Mouse (Mus musculus): ENCODE measurements around the gene Rock2. TPM values are rescaled to one million over a fixed set of nuclear protein-coding genes. Genes with fewer than 3 reads are reported as not detected.

Gene Rock2
- total RNA-seq, 2 experiments from 2014 or later: 73.9 to 79.7 TPM

- no peak for DNase-seq (ENCODE audit: low spot score in 2 of 2)
Measured at GRCm38 (mm10) chr12:16898790-16899189, 4.1 kb downstream of the Rock2 start.

DNA sequence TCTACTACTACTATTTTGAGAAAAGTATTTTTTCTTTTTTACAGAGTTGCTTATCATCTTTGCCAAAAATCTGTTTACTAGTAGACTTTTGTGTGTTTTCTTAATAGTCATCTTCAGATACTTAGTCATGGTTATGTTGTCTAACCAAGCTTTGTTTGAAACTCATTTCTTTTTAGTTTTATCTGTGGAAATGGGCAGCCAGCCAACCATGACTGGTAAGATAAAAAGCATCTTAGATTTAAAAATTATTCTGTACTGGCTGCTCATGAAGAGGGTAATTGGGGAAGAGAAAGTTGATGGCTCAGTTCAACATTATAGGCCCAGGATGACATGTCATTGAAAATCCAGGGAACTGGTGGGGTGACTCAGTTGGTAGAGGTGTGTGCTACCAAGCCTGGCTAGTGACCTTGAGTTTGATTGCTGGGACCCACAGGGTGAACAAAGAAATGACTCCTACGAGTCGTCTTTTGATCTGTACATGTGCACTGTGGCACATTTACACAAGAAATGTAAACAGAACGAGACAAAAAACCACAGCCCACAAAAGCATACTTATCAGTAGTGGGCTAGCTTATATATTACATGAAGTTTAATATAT lies 6.0 kb downstream of the Rock2 start:
- DNase-seq (ENCODE audit: low spot score in 2 of 2): no peak

DNA sequence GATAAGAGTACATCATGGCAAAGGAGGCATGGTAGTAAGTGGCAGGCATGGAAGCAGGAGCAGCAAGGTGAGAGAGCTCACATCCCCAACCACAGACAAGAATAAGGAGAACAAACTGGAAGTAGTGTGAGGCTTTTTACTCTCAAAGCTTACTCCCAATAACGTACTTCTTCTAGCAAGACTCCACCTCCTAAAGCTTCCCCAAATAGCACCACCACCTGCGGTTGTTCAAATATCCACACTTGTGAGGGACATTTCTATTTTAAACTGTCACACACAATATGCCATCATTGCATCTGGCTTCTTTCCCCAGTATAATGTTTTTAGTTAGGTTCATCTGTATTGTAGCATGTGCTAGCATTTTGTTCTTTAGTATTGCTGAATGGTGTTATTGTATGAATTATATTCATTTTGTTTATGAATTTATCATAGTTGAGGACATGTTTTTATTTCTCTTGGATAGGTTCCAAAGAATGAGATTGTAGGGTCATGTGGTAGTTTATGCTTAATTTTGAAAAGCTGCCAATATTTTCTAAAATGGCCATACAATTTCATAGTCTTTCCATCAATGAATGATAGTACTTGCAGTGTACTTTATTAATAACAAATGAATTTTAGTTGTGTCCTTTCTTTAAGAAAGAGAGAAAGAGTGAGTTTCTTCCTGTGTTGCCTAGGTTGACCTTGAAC lies 9.4 kb downstream of the Rock2 start:
- DNase-seq (ENCODE audit: low spot score in 2 of 2): no peak

- no peak for DNase-seq (ENCODE audit: low spot score in 2 of 2)
Measured at GRCm38 (mm10) chr12:16907282-16907846, 12.7 kb downstream of the Rock2 start.

- DNase-seq (ENCODE audit: low spot score in 2 of 2): no peak
Measured at GRCm38 (mm10) chr12:16907953-16908648, 13.4 kb downstream of the Rock2 start.

DNA sequence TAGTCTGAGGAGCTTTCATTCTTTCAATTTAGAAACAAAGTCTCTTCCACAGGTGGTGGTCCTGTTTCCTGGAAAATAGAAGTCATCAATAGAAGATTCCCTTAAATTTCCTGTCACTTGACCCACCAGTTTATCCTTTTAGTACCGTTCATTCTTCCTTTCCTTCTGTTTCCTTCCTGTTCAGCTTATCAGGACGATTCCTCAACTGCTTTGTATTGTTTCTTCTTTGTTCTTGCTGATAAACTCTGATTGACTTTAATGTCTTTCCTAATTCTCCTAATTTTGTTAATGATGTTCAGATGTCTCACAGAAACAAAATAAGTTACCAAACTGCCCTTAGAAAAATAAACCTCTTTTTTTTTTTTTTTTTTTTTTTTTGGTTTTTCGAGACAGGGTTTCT lies 16.8 kb downstream of the Rock2 start:
- DNase-seq (ENCODE audit: low spot score in 2 of 2): no peak

- no peak for DNase-seq (ENCODE audit: low spot score in 2 of 2)
Measured at GRCm38 (mm10) chr12:16912600-16912999, 17.9 kb downstream of the Rock2 start.

- no peak for DNase-seq (ENCODE audit: low spot score in 2 of 2)
Measured at GRCm38 (mm10) chr12:16920186-16920860, 25.6 kb downstream of the Rock2 start.

DNA sequence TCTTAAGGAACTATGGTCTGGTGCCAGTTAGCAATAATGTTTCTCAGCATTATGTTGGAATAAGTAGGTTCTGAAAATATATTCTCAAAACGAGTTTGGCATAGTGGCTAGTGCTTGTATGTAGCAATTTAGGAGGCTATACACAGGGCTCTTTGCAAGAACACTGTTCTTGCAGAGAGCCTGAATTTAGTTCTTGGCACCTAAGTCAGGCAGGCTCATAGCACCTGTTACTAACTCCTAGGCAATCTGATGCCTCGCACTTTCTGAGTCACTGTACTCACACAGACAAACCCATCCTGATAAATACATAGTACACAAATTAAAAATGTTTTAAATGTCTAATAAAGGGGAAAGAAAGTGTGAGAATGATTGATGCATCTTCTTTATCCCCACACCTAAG lies 33.2 kb downstream of the Rock2 start:
- DNase-seq (ENCODE audit: low spot score in 2 of 2): no peak

DNA sequence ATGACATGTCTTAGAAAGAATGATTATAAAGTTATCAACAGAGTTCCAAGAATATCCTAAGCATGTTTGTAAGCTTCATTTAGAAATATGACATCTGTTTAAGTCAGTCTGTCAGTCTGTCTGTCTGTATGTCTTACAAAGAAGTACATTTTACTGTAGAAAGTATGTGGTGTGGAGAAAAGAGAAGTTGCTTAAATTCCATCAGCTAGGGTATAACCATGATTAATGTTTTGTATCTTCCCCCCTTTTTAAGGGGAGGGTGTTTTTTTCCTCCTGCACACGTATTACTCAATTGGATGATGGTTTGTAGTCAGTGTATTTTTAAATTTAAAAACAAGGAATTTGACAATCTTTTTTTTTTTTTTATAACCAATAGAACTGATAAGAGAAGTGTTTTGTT lies 39.7 kb downstream of the Rock2 start:
- no peak for DNase-seq (ENCODE audit: low spot score in 2 of 2)

DNA sequence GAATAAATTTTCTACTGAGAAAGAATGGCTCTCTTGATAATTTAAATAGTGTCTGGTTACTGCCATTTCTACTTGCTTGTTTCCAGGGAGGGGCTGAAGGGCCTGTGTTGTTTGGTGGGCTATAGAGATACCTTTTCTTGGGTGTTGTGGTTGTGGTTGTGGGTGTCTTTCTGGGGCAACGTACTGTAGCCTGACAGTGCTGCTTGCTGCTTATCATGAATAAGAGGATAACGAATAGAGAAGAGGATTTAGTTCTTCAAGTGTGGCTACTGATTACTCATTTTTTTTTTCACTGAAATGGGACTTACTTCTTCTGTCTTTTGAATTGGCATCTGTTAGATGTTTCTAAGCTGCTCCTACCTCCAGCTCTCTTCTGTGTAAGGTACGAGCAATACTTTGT lies 47.3 kb downstream of the Rock2 start:
- no peak for DNase-seq (ENCODE audit: low spot score in 2 of 2)

- no peak for DNase-seq (ENCODE audit: low spot score in 2 of 2)
Measured at GRCm38 (mm10) chr12:16948239-16948638, 53.5 kb downstream of the Rock2 start.

GRCm38 (mm10) chr12:16958851-16959250 lies 64.2 kb downstream of the Rock2 start:
- no peak for DNase-seq (ENCODE audit: low spot score in 2 of 2)

- DNase-seq (ENCODE audit: low spot score in 2 of 2): no peak
Measured at GRCm38 (mm10) chr12:16963354-16963753, 68.7 kb downstream of the Rock2 start.

DNA sequence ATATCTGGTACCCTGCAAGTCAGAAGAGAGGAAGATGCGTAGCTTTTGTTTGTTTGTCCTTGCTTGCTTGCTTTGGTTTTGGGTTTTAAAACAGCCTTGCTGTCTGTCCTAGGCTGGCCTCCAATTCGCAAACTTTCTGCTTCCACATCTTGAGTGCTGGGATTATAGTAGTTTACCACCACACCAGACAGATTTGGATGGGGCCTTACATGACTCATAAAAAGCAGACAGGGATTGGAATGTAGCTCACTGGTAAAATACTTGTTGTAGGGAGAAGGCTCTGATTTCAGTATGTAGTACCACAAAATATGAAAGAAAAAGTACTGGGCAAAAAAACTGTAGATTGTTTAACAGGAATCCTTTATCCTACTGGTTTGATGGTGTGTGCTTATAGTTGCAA lies 72.1 kb downstream of the Rock2 start:
- DNase-seq (ENCODE audit: low spot score in 2 of 2): no peak

- no peak for DNase-seq (ENCODE audit: low spot score in 2 of 2)
Measured at GRCm38 (mm10) chr12:16977120-16977519, 82.4 kb downstream of the Rock2 start.

DNA sequence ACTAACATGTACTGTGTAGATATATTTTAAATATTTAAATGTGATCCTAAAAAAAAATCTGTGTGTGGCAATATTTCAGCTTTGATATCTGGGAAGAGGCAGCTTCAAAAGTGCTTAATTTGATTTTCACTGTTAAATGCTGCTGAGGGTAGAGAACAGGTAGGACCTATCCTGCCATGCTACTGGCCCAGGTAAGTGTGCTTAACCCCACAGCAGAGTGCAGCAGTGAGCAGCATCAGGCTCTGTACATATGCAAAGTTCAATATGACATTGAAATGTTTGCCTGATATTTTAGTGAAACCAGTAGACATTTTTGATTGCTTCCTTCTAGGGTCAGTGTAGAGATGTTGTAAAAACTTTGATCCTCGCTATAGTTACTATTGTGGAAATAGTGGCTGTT lies 91.1 kb downstream of the Rock2 start:
- no peak for DNase-seq (ENCODE audit: low spot score in 2 of 2)

GRCm38 (mm10) chr12:16991376-16991775 lies 96.7 kb downstream of the Rock2 start:
- DNase-seq (ENCODE audit: low spot score in 2 of 2): no peak

- no peak for DNase-seq (ENCODE audit: low spot score in 2 of 2)
Measured at GRCm38 (mm10) chr12:16992355-16992754, 97.7 kb downstream of the Rock2 start.

- no peak for DNase-seq (ENCODE audit: low spot score in 2 of 2)
Measured at GRCm38 (mm10) chr12:16994291-16994690, 99.6 kb downstream of the Rock2 start.

DNA sequence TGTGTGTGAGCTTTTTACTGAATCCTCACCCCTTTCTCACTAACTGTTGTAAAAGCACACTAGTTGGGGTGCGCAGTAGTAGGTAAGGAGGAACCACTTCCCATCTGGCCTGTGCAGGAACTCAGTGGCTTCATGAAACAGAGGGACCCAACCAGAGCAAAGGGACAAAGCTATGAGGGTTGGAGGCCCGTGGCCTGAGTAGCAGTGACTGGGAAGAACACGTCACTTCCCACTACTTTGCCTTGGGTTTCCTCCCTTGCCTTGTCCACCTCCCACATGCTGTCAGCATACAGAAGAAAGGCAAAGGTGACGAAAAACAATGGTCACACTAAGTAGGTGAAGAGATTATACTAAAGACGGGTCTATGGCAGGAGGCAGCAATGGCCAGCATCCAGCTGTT lies 101.6 kb downstream of the Rock2 start:
- no peak for DNase-seq (ENCODE audit: low spot score in 2 of 2)
